Mouse (Mus musculus): Measurements from ENCODE around the gene Fkbp14. TPM values are rescaled to one million over a fixed set of nuclear protein-coding genes. Genes with fewer than 3 reads are reported as not detected.

Fkbp14 gene
- polyA plus RNA-seq, 1 experiment = 11.3 TPM

DNA sequence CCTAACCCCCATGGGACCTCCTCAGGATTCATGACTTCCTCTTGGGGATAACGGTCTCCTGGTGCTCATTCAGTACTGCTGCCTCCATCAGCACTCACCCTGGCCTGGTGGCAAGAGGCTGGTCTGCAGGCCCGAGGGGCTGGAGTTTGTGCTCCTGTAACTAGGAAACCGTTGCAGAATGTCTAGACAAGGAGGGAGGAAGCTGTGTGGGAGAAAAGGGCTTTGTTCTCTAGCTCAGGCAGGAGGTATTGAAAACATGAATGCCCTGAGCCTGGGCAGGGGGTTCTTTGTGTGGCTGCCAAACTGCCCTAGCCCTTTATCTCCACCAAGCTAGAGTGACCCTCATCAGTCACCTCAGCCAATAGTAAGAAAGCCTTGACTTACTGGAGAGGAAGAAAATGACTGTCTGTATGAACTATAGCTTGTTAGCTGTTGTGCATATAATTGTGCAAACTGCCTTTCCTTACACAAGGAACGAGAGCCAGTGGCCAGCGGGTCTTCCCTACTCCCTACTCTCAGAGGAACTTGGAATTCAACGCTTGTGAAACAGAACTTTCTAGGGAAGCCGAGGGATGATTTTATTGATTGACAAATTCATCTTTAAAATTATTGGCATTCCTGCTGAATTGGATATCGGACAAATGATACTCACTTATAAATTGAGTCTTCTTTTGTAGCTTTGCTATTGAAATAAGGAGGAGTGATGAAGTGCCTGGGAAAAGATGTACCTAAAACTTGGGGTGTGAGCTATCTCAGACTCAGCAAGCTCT lies 42.6 kb downstream of the Fkbp14 start:
- no peak overlapping the region for H3K4me3 ChIP-seq (ENCODE audit: insufficient read depth, low read length)
- H3K4me1 ChIP-seq (ENCODE audit: control insufficient read depth, insufficient read depth, low read length) = peaks cover 1% of the 10 kb centered on the region
- TF ChIP-seq CTCF (IDR thresholded peaks at IDR 0.05; ENCODE audit: extremely low read depth, insufficient read depth, low read length) = no peak
- no peak for TF ChIP-seq POLR2A (IDR thresholded peaks at IDR 0.05; ENCODE audit: extremely low read depth, insufficient read depth, low read length)
- no peak overlapping the region for H3K27ac ChIP-seq (ENCODE audit: insufficient read depth, low read length)

DNA sequence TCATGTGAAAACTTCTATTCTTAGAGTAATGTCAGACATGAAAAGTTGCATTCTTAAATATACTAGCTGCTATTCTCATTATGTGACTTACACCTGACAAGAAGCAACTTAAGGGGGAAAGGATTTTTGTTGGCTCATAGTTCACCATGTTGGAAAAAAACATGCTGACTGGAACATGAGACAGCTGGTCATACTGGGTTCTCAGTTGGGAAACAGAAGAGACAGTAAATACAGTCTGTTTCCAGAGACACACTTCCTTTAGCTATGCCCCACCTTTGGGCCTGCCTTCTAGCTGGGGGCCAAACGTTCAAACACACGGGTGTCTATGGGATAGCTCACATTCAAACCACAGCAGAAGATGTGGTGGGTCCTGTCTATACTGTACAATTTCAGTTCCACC lies 43.5 kb downstream of the Fkbp14 start:
- no peaks in the 10 kb centered on the region; the same call in 1 of the 2 replicates for H3K4me1 ChIP-seq (ENCODE audit: control insufficient read depth, insufficient read depth, low read length)
- H3K4me3 ChIP-seq (ENCODE audit: insufficient read depth, low read length) = no peak overlapping the region
- TF ChIP-seq CTCF (IDR thresholded peaks at IDR 0.05; ENCODE audit: extremely low read depth, insufficient read depth, low read length) = no peak
- no peak for TF ChIP-seq POLR2A (IDR thresholded peaks at IDR 0.05; ENCODE audit: extremely low read depth, insufficient read depth, low read length)
- no peak overlapping the region for H3K27ac ChIP-seq (ENCODE audit: insufficient read depth, low read length)

- Histone ChIP-seq H3K4me3 (ENCODE audit: insufficient read depth, low read length) (no peak overlapping the region), H3K27ac (ENCODE audit: insufficient read depth, low read length) (no peak overlapping the region), H3K4me1 (ENCODE audit: control insufficient read depth, insufficient read depth, low read length) (0 out of 2 replicates have a peak, but pooled peaks cover 2% of the 10 kb centered on the region)
- TF ChIP-seq CTCF (IDR thresholded peaks at IDR 0.05; ENCODE audit: extremely low read depth, insufficient read depth, low read length) (no peak), POLR2A (IDR thresholded peaks at IDR 0.05; ENCODE audit: extremely low read depth, insufficient read depth, low read length) (no peak)
Observed at GRCm38 (mm10) chr6:54552721-54553413, 44.2 kb downstream of the Fkbp14 start.

DNA sequence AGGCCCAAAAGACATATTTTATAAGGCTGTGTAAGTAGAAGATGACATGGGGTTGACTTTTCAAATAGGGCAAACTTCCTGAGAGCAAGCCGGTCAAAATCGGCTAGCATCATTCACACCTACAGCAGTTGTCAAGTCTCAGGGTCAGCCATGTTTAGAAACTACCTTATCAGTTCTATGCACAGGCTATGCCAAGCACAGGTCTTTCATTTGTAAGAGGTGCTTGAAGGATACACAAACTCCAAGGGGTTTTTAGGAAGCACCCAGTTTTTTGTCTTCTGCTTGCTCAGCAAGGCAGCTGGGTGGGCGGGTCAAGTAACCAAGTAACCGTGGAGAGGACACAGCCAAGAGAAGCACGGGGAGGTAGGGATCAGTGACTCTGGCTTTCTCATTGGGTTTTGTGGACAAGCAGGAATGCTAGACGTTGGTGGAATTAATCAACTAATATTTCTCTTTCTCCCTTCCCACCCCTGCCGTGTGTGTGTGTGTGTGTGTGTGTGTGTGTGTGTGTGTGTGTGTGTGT lies 46.2 kb downstream of the Fkbp14 start:
- H3K4me1 ChIP-seq (ENCODE audit: control insufficient read depth, insufficient read depth, low read length) = peaks cover 4% of the 10 kb centered on the region; the same call in 1 of the 2 replicates
- H3K27ac ChIP-seq (ENCODE audit: insufficient read depth, low read length) = no peak overlapping the region
- TF ChIP-seq POLR2A (IDR thresholded peaks at IDR 0.05; ENCODE audit: extremely low read depth, insufficient read depth, low read length) (no peak), CTCF (IDR thresholded peaks at IDR 0.05; ENCODE audit: extremely low read depth, insufficient read depth, low read length) (no peak)
- H3K4me3 ChIP-seq (ENCODE audit: insufficient read depth, low read length) = no peak overlapping the region

DNA sequence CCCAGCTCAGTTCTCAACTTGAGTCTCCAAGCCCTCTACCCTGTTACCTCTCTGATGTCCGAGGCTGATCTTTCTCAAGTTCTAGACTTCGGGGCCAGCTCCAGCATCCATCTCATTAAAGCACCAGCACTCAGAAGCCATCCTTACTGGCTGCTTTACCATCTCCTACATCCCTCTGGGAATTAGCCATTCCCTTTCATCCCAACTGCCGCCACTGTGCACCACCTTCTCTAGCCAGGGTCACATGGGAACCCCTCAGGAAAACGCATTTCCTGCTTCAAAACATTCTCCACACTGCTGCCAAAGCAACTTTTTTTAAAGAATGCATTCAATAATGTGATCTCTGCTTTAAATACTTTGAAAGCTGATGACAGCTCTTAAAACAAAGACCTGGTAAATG lies 47.8 kb downstream of the Fkbp14 start:
- TF ChIP-seq CTCF (IDR thresholded peaks at IDR 0.05; ENCODE audit: extremely low read depth, insufficient read depth, low read length) (no peak), POLR2A (IDR thresholded peaks at IDR 0.05; ENCODE audit: extremely low read depth, insufficient read depth, low read length) (no peak)
- Histone ChIP-seq H3K27ac (ENCODE audit: insufficient read depth, low read length) (no peak overlapping the region), H3K4me3 (ENCODE audit: insufficient read depth, low read length) (no peak overlapping the region), H3K4me1 (ENCODE audit: control insufficient read depth, insufficient read depth, low read length) (peaks cover 4% of the 10 kb centered on the region; the same call in 1 of the 2 replicates)

GRCm38 (mm10) chr6:54548314-54549019 lies 48.6 kb downstream of the Fkbp14 start:
- Histone ChIP-seq H3K27ac (ENCODE audit: insufficient read depth, low read length) (no peak overlapping the region), H3K4me3 (ENCODE audit: insufficient read depth, low read length) (no peak overlapping the region), H3K4me1 (ENCODE audit: control insufficient read depth, insufficient read depth, low read length) (peaks cover 4% of the 10 kb centered on the region; the same call in 1 of the 2 replicates)
- TF ChIP-seq CTCF (IDR thresholded peaks at IDR 0.05; ENCODE audit: extremely low read depth, insufficient read depth, low read length) = no peak
- no peak for TF ChIP-seq POLR2A (IDR thresholded peaks at IDR 0.05; ENCODE audit: extremely low read depth, insufficient read depth, low read length)

- H3K4me3 ChIP-seq (ENCODE audit: insufficient read depth, low read length) = no peak overlapping the region
- H3K4me1 ChIP-seq (ENCODE audit: control insufficient read depth, insufficient read depth, low read length) = peaks cover 10% of the 10 kb centered on the region
- TF ChIP-seq POLR2A (IDR thresholded peaks at IDR 0.05; ENCODE audit: extremely low read depth, insufficient read depth, low read length) (no peak), CTCF (IDR thresholded peaks at IDR 0.05; ENCODE audit: extremely low read depth, insufficient read depth, low read length) (no peak)
- no peak overlapping the region for H3K27ac ChIP-seq (ENCODE audit: insufficient read depth, low read length)
Observed at GRCm38 (mm10) chr6:54543646-54544045, 53.5 kb downstream of the Fkbp14 start.

GRCm38 (mm10) chr6:54542836-54543235 lies 54.3 kb downstream of the Fkbp14 start:
- Histone ChIP-seq H3K4me3 (ENCODE audit: insufficient read depth, low read length) (no peak overlapping the region), H3K4me1 (ENCODE audit: control insufficient read depth, insufficient read depth, low read length) (peaks cover 10% of the 10 kb centered on the region), H3K27ac (ENCODE audit: insufficient read depth, low read length) (no peak overlapping the region)
- TF ChIP-seq CTCF (IDR thresholded peaks at IDR 0.05; ENCODE audit: extremely low read depth, insufficient read depth, low read length) (no peak), POLR2A (IDR thresholded peaks at IDR 0.05; ENCODE audit: extremely low read depth, insufficient read depth, low read length) (no peak)

- TF ChIP-seq CTCF (IDR thresholded peaks at IDR 0.05; ENCODE audit: extremely low read depth, insufficient read depth, low read length) (no peak), POLR2A (IDR thresholded peaks at IDR 0.05; ENCODE audit: extremely low read depth, insufficient read depth, low read length) (no peak)
- H3K27ac ChIP-seq (ENCODE audit: insufficient read depth, low read length) = no peak overlapping the region; the same call in 1 of the 2 replicates
Observed at GRCm38 (mm10) chr6:54540252-54540887, 56.7 kb downstream of the Fkbp14 start.

More at GRCm38 (mm10) chr6:54540252-54540887, 56.7 kb downstream of the Fkbp14 start:
- H3K4me3 ChIP-seq (ENCODE audit: insufficient read depth, low read length) = no peak overlapping the region
- H3K4me1 ChIP-seq (ENCODE audit: control insufficient read depth, insufficient read depth, low read length) = peaks cover 8% of the 10 kb centered on the region
